Mouse (Mus musculus) bone marrow macrophage, adult 2 months (primary cell): Measurements from ENCODE around the gene Asf1a. TPM values are rescaled to one million over a fixed set of nuclear protein-coding genes. Genes with fewer than 3 reads are reported as not detected.
"Not testable (repeated sequence)": the region's sequence is repeated elsewhere in the genome, so short reads cannot be mapped to it uniquely, and the experiment has no call there.

Source experiments
- H3K27ac ChIP-seq: 2 replicates; pipeline ENCODE4 v1.5.1; 2012; ENCODE audit warnings: low read depth, low read length; ENCODE audit not compliant: insufficient read depth
- H3K4me1 ChIP-seq: 2 replicates; pipeline ENCODE4 v1.6.1; 2012; ENCODE audit warnings: low read length; ENCODE audit not compliant: control insufficient read depth, insufficient read depth
- H3K4me3 ChIP-seq: 2 replicates; pipeline ENCODE4 v1.5.1; 2012; ENCODE audit warnings: mild to moderate bottlenecking, low read length, moderate library complexity; ENCODE audit not compliant: insufficient read depth
- CTCF ChIP-seq: IDR thresholded peaks from 2 replicates; pipeline ENCODE4 v1.5.1; 2012; ENCODE audit warnings: low read depth, mild to moderate bottlenecking, low read length, moderate library complexity
- POLR2A ChIP-seq: IDR thresholded peaks from 2 replicates; pipeline ENCODE4 v1.6.1; 2012; ENCODE audit warnings: mild to moderate bottlenecking, low read depth, low read length, borderline replicate concordance
- polyA plus RNA-seq: library from polyadenylated mRNA; stranded (reverse); fragments of >200 nt; gene quantifications from 2 replicates; pipeline ENCODE4 v1.2.4, GENCODE M21; 2012; ENCODE audit not compliant: missing spikeins, insufficient read depth, insufficient read length

Gene Asf1a
- polyA plus RNA-seq, 1 experiment = 17.4 TPM

DNA sequence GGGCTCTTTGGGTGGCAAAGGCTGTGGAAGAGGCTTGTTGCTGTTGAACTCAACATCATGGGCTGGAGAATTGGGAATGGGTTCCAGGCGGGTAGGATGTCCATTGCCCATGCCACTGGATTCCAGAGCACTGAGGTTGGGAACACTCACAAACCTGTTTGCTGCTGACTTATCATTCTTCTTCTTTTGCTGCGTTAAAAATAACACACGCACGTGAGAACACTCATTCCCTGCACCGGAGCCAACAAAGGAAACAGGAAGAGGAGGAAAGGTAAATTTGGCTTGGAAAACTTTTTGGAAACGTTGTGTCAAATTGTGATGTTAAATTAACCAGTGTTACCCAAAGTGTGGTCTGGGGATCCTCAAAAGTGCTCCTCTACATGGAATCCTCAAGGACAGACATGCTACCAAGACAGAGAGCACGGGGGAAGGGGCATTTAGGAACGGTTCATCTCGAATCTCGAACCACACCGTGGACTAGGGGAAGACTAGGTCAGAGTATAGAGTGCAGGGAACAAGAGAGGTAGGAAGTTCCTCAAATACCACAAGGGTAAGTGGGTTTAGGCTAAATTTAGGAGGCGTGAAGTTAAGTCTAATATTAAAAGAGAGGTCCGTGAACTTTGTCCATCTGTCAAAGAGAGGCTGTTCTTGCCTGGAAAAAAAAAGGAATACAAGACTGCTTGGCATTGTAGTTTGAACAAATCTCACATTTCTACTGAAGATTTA lies 38.9 kb downstream of the Asf1a start:
- Histone ChIP-seq H3K27ac (no peak overlapping the region), H3K4me3 (no peak overlapping the region), H3K4me1 (peaks cover 9% of the 10 kb centered on the region)
- TF ChIP-seq CTCF = no peak
- TF ChIP-seq POLR2A = no peak

DNA sequence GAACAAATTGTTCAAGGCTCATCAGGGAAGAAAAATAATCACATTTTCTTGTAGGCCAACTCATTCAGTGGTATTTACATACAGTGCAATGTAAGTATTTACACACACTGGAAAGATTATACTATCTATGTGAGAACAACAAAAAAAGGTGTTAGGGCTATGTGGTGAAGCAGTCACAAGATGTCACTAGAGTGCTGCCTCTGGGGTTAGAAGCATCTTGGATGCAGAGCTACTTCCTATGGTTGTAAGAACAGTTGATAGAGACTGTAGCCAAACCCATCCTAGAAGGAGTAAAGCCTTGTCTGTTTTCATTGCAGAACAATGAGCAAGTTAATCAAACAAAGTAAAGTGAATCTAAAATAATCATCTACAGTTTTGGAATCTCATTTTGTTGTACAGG lies 45.0 kb downstream of the Asf1a start:
- TF ChIP-seq POLR2A (no peak), CTCF (no peak)
- no peak overlapping the region for H3K4me3 ChIP-seq
- H3K27ac ChIP-seq = no peak overlapping the region
- no peaks in the 10 kb centered on the region for H3K4me1 ChIP-seq

DNA sequence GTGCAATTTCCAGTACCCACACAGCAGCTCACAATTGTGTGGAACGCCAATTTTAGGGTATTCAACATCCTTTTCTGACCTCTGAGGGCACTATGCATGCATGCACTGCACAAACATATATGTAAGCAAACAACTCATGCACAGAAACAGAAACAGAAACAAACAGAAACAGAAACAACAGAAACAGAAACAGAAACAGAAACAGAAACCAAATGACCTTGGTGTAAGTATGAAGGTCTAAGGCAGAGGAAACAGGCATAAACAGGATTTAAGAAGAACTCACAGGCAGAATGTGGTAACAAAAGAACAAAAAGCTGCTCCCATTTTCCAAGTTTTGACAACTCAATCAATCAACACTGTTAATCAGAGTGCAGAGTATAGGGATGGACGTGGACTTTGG lies 54.1 kb downstream of the Asf1a start:
- no peak overlapping the region for H3K27ac ChIP-seq
- no peaks in the 10 kb centered on the region for H3K4me1 ChIP-seq
- TF ChIP-seq CTCF (no peak), POLR2A (no peak)
- no peak overlapping the region for H3K4me3 ChIP-seq

DNA sequence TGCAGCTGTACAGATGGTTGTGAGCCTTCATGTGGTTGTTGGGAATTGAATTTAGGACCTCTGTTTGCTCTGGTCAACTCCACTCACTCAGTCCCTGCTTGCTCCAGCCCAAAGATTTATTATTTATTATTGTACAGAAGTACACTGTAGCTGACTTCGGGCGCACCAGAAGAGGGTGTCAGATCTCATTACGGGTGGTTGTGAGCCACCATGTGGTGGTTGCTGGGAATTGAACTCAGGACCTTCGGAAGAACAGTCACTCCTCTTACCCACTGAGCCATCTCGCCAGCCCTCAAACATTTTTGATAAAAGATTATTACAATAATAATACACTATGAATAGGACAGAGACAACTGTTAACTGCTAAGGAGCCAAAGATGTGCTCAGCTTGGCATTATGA lies 57.7 kb downstream of the Asf1a start:
- not testable (repeated sequence) for H3K4me1 ChIP-seq, H3K4me3 ChIP-seq, H3K27ac ChIP-seq

Other genes with a start within 250 kb of the Asf1a start
- 4.1 and 9.5 TPM in 2 replicates for gene Cep85l, start 216.8 kb upstream of the Asf1a start, polyA plus RNA-seq
- 7.3 and 9.8 TPM in 2 replicates for gene Mcm9, start 33.7 kb downstream of the Asf1a start, polyA plus RNA-seq
- gene Fam184a, start 154.4 kb downstream of the Asf1a start, polyA plus RNA-seq = not detected in 2 replicates